Mouse (Mus musculus) myocyte (in vitro differentiated cells): ENCODE measurements at regions not wholly inside any gene's neighbourhood (a gene's known extent, or its start where the extent isn't known, plus 50 kb on each side); places are given as distances from the start of the nearest gene placed in this dataset.

Experiments used
- H3K27me3 ChIP-seq: one replicate; pipeline ENCODE4 v1.6.1; 2011; ENCODE audit not compliant: control insufficient read depth, insufficient read depth, insufficient read length
- H3K36me3 ChIP-seq: one replicate; pipeline ENCODE4 v1.6.1; 2011; ENCODE audit not compliant: control insufficient read depth, insufficient read depth
- H3K4me2 ChIP-seq: one replicate; pipeline ENCODE4 v1.6.1; 2011; ENCODE audit warnings: low read depth, control low read depth
- H3K4me3 ChIP-seq: one replicate; pipeline ENCODE4 v1.5.1; 2011; ENCODE audit warnings: mild to moderate bottlenecking, control low read depth, moderate library complexity
- H3K79me2 ChIP-seq: one replicate; pipeline ENCODE4 v1.6.1; 2011; ENCODE audit not compliant: control insufficient read depth, insufficient read depth
- H3ac ChIP-seq: one replicate; pipeline ENCODE4 v1.6.1; 2011; ENCODE audit not compliant: control insufficient read depth, insufficient read length
- CEBPB ChIP-seq: IDR thresholded peaks from 2 replicates; pipeline ENCODE4 v1.6.1; 2011; ENCODE audit warnings: mild to moderate bottlenecking, moderate library complexity; ENCODE audit not compliant: poor library complexity, insufficient read depth, severe bottlenecking
- E2F4 ChIP-seq: IDR thresholded peaks from one replicate; pipeline ENCODE4 v1.6.1; 2011; ENCODE audit warnings: mild to moderate bottlenecking, control low read depth, moderate library complexity; ENCODE audit not compliant: insufficient read depth
- MAX ChIP-seq: IDR thresholded peaks from one replicate; pipeline ENCODE4 v1.6.1; 2011; ENCODE audit warnings: low read depth, mild to moderate bottlenecking, control low read depth
- MYOD1 ChIP-seq, 3 experiments: IDR thresholded peaks; one replicate each; pipeline ENCODE4 v1.6.1; 2011; ENCODE audit warnings: control low read depth in 2 of 3, low read depth in 2 of 3, mild to moderate bottlenecking in 2 of 3, moderate library complexity in 1 of 3; ENCODE audit not compliant: insufficient read length in 2 of 3, control insufficient read depth in 1 of 3
- MYOG ChIP-seq, 3 experiments: IDR thresholded peaks; one replicate each; pipeline ENCODE4 v1.6.1; 2011; ENCODE audit warnings: control low read depth in 2 of 3, low read depth in 2 of 3, mild to moderate bottlenecking in 2 of 3; ENCODE audit not compliant: insufficient read length in 2 of 3, control insufficient read depth in 1 of 3, insufficient read depth in 1 of 3
- POLR2A ChIP-seq: IDR thresholded peaks from one replicate; pipeline ENCODE4 v1.6.1; 2011; ENCODE audit warnings: low read depth, mild to moderate bottlenecking, control low read depth, moderate library complexity; ENCODE audit not compliant: insufficient read length
- POLR2AphosphoS2 ChIP-seq: IDR thresholded peaks from one replicate; pipeline ENCODE4 v1.6.1; 2011; ENCODE audit warnings: low read depth, control low read depth; ENCODE audit not compliant: insufficient read length
- REST ChIP-seq: IDR thresholded peaks from one replicate; pipeline ENCODE4 v1.6.1; 2011; ENCODE audit warnings: mild to moderate bottlenecking, control low read depth, moderate library complexity; ENCODE audit not compliant: insufficient read depth, insufficient read length
- SRF ChIP-seq: IDR thresholded peaks from one replicate; pipeline ENCODE4 v1.6.1; 2011; ENCODE audit warnings: low read depth; ENCODE audit not compliant: control insufficient read depth, insufficient read length
- TCF12 ChIP-seq: IDR thresholded peaks from one replicate; pipeline ENCODE4 v1.6.1; 2011; ENCODE audit warnings: mild to moderate bottlenecking, control low read depth; ENCODE audit not compliant: poor library complexity, insufficient read depth, severe bottlenecking
- TCF3 ChIP-seq: IDR thresholded peaks from one replicate; pipeline ENCODE4 v1.6.1; 2011; ENCODE audit warnings: low read depth, control low read depth; ENCODE audit not compliant: insufficient read length
- USF1 ChIP-seq: IDR thresholded peaks from one replicate; pipeline ENCODE4 v1.6.1; 2011; ENCODE audit warnings: low read depth, mild to moderate bottlenecking, control low read depth, moderate library complexity

DNA sequence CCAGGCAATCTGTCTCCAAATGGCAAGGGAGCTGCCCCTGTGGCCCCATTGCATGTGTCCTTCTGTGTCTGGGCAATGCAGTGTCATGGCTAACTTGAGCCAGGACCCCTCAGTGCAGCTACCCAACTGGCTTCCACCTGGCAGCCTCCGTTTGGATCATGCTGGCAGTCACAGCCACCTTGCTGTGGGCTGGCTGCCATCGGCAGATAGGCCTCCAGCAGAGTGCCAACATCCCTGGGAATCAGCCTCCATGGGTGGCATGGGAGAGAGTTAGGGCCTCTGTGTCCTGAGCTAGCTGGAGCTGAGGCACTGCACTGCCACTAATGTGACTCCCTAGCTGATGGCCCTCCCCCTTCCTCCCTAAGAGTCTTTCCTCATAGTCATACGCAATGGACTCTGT, 174.7 kb upstream of the Fam19a5 start:
- no peak overlapping the region for H3K4me2 ChIP-seq
- no peaks in the 10 kb centered on the region for H3K36me3 ChIP-seq
- no peaks in the 10 kb centered on the region for H3K79me2 ChIP-seq
- no peaks in the 10 kb centered on the region for H3K27me3 ChIP-seq
- H3ac ChIP-seq, result no peak overlapping the region
- TF ChIP-seq TCF3 (no peak), SRF (no peak), CEBPB (no peak)
- no peak overlapping the region for H3K4me3 ChIP-seq

DNA sequence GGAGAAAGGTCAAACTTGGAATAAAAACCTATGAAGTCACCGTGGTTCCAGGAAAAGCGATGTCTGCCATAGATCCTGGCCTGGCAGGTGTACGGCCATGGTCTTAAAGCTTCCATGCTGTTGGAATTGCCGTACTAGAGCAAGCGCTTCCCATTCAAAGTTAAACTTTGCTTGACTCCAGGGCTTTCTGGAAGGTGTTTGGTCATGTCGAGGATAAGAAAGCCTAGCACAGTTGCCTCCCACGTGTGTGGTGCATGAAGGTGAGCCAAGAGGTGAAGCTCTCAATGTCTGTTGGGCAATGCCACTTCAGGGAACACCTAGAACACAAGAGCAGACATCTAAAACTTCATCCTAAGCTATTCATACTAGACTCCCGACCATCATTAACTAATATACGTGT, 174.3 kb upstream of the Fam19a5 start:
- no peak for TF ChIP-seq MYOG (IDR thresholded peaks at IDR 0.05; ENCODE audit: control insufficient read depth in 1 of 3, insufficient read depth in 1 of 3, insufficient read length in 2 of 3, low read depth in 2 of 3)
- TF ChIP-seq POLR2AphosphoS2, result no peak
- no peak for TF ChIP-seq TCF12
- no peak for TF ChIP-seq MYOD1 (IDR thresholded peaks at IDR 0.05; ENCODE audit: control insufficient read depth in 1 of 3, insufficient read length in 2 of 3, low read depth in 2 of 3)
- TF ChIP-seq MAX, result no peak
- TF ChIP-seq USF1, result no peak
- Histone ChIP-seq H3K79me2 (no peaks in the 10 kb centered on the region), H3K4me3 (no peak overlapping the region), H3K27me3 (no peaks in the 10 kb centered on the region), H3K36me3 (no peaks in the 10 kb centered on the region), H3ac (no peak overlapping the region), H3K4me2 (no peak overlapping the region)

DNA sequence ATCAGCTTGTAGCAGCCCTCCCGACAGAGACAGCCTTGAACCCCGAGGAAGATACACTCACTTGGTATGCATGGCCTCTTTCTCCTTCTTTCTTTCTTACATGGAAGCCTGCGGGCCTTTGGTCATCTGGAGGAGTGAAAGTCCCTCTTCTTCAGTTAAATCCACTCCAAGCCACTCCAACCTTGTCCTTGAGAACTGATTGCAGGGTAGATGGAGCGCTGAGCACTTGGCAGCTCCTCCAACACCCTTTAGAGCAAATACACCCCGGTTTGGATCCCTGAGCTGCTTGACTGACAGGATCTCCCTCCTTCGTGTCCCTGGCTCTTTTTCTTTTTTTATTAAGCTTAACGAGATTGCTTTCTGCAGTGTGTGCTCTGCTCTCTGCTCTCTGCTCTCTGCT, 173.3 kb upstream of the Fam19a5 start:
- Histone ChIP-seq H3K27me3 (no peaks in the 10 kb centered on the region), H3ac (no peak overlapping the region), H3K36me3 (no peaks in the 10 kb centered on the region), H3K4me3 (no peak overlapping the region), H3K4me2 (no peak overlapping the region), H3K79me2 (no peaks in the 10 kb centered on the region)
- no peak for TF ChIP-seq MYOD1 (IDR thresholded peaks at IDR 0.05; ENCODE audit: control insufficient read depth in 1 of 3, insufficient read length in 2 of 3, low read depth in 2 of 3)
- no peak for TF ChIP-seq SRF
- TF ChIP-seq REST, result no peak
- TF ChIP-seq POLR2AphosphoS2, result no peak
- TF ChIP-seq E2F4, result no peak
- TF ChIP-seq MYOG (IDR thresholded peaks at IDR 0.05; ENCODE audit: control insufficient read depth in 1 of 3, insufficient read depth in 1 of 3, insufficient read length in 2 of 3, low read depth in 2 of 3), result no peak
- TF ChIP-seq TCF12, result no peak
- no peak for TF ChIP-seq CEBPB
- TF ChIP-seq TCF3, result no peak
- TF ChIP-seq MAX, result no peak
- no peak for TF ChIP-seq POLR2A
- TF ChIP-seq USF1, result no peak

DNA sequence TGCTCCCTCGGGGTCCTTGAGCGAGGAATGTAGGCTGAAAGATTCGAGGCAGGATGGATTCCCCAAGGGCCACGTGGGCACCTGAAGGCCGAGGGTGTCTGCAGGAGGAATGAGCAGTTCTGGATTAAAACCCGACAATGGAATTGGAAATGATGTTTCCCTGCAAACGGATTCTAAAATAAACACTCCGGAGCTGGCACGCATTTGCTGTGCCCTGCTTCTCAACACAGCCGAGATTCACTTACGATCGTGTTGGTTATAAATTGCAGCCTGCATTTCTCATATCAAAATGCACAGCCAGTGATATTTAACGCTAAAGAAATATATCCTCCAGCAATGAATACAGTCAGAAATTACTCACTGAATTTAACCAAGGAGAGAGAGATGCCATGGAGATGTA, 169.4 kb upstream of the Fam19a5 start:
- Histone ChIP-seq H3ac (no peak overlapping the region), H3K4me3 (no peak overlapping the region), H3K27me3 (no peaks in the 10 kb centered on the region), H3K36me3 (no peaks in the 10 kb centered on the region), H3K79me2 (no peaks in the 10 kb centered on the region), H3K4me2 (no peak overlapping the region)
- TF ChIP-seq USF1 (no peak), MYOG (IDR thresholded peaks at IDR 0.05; ENCODE audit: control insufficient read depth in 1 of 3, insufficient read depth in 1 of 3, insufficient read length in 2 of 3, low read depth in 2 of 3) (no peak), TCF12 (no peak), TCF3 (no peak), MYOD1 (IDR thresholded peaks at IDR 0.05; ENCODE audit: control insufficient read depth in 1 of 3, insufficient read length in 2 of 3, low read depth in 2 of 3) (no peak), CEBPB (no peak), E2F4 (no peak), REST (no peak), SRF (no peak), POLR2A (no peak)

DNA sequence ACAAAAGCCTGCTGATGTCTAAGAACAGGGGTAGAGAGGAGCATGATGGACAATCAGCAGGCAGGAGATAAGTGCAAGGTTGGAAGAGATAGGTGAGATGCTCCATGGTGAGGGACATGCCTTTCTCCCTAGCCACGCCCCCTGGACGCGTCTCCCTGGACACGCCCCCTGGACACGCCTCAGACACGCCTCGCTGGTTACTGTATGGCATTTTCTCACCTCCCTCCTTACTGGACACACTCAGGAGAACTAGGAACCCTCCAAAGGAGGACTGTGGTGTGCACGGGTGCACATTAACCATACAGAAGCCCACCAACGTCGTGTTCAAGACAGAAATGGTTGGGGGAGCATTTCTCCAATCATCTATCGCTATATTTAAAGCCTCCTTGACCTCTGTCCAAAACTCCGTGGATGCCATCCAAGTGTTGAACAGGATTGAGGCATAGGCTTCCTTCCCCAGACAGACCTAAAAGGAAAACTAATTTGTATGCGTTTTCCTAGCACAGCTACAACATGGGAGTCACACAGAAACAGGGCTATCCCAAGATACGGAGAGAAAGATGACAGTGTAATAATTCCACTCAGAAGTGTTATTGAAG, 168.4 kb upstream of the Fam19a5 start:
- no peak overlapping the region for H3K4me2 ChIP-seq
- H3K4me3 ChIP-seq, result no peak overlapping the region
- no peaks in the 10 kb centered on the region for H3K79me2 ChIP-seq
- H3ac ChIP-seq, result no peak overlapping the region
- H3K27me3 ChIP-seq, result no peaks in the 10 kb centered on the region
- H3K36me3 ChIP-seq, result no peaks in the 10 kb centered on the region
- TF ChIP-seq TCF12 (no peak), MYOD1 (IDR thresholded peaks at IDR 0.05; ENCODE audit: control insufficient read depth in 1 of 3, insufficient read length in 2 of 3, low read depth in 2 of 3) (no peak), E2F4 (no peak), CEBPB (no peak), USF1 (no peak), POLR2AphosphoS2 (no peak), TCF3 (no peak), MAX (no peak), SRF (no peak), POLR2A (no peak), MYOG (IDR thresholded peaks at IDR 0.05; ENCODE audit: control insufficient read depth in 1 of 3, insufficient read depth in 1 of 3, insufficient read length in 2 of 3, low read depth in 2 of 3) (no peak), REST (no peak)
